In the genomic region with DNA sequence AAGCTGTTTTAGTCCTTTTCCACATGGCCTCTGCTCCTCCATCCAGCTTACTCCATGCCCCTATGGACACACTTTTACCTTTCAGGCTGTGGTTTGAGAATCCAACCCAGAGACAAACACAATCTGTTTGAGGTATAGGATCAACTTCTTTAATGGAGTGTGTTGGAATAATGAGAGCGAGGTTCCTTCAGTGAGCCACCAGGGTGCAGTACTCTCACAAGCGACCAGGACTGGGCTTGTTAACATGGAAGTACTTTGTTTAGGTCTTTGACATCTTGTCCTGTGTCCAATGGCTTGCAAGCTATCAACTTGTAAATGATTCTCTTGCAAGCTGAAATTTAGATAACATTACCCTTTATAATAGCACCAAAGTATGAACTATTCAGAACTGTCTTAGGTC, we compare ENCODE assay signal across 14 mouse cellular contexts.
DNase-seq lines count a peak whose midpoint lies in the region; ATAC-seq and TF ChIP-seq lines count a peak whose summit lies in the region.
"Had no signal": no experiment of that assay in that cellular context is flagged by ENCODE, and none has a peak within 500 bp of the region (broad histone marks: within the 10 kb centered on the region; RNA-seq: fewer than 3 reads in every experiment).

No protein-coding gene starts in this region.

- WGBS in hindbrain, postnatal 0 days: 56% methylated on average over 2 of the region's 2 CpGs
- WGBS in hindbrain, embryonic 16.5 days: 43% methylated on average over 2 of the region's 2 CpGs
- WGBS in midbrain, embryonic 14.5 days: 40% methylated on average over 2 of the region's 2 CpGs
- 32% methylated on average over 2 of the region's 2 CpGs for WGBS in midbrain, embryonic 15.5 days

- H3K9me3 ChIP-seq in hindbrain, postnatal 0 days (ENCODE audit: low read length): no peaks in the 10 kb centered on the region
- H3K9me3 ChIP-seq in hindbrain, embryonic 16.5 days (ENCODE audit: control insufficient read depth, low read length): no peaks in the 10 kb centered on the region
- no peaks in the 10 kb centered on the region for H3K9me3 ChIP-seq in midbrain, embryonic 14.5 days (ENCODE audit: control insufficient read depth, low read length)
- H3K9me3 ChIP-seq in midbrain, embryonic 15.5 days: no peaks in the 10 kb centered on the region
- H3K9me3 ChIP-seq: embryonic facial prominence, embryonic 12.5 days; heart, embryonic 10.5 days; limb, embryonic 12.5 days; neural tube, embryonic 13.5 days had no signal

- no peaks in the 10 kb centered on the region for H3K27me3 ChIP-seq in hindbrain, postnatal 0 days (ENCODE audit: insufficient read depth, low read length)
- no peaks in the 10 kb centered on the region; the same call in 1 of the 2 replicates for H3K27me3 ChIP-seq in hindbrain, embryonic 16.5 days (replicated peaks; ENCODE audit: control insufficient read depth, insufficient read depth, low read length)
- peaks cover 34% of the 10 kb centered on the region for H3K27me3 ChIP-seq in midbrain, embryonic 14.5 days (ENCODE audit: control insufficient read depth, insufficient read depth, low read length)
- H3K27me3 ChIP-seq in midbrain, embryonic 15.5 days (replicated peaks): peaks cover 27% of the 10 kb centered on the region
- H3K27me3 ChIP-seq: embryonic facial prominence, embryonic 12.5 days had no signal

- H3K4me2 ChIP-seq in hindbrain, postnatal 0 days (ENCODE audit: low read depth, low read length): no peak overlapping the region
- no peak overlapping the region for H3K4me2 ChIP-seq in hindbrain, embryonic 16.5 days (ENCODE audit: low read length)
- no peak overlapping the region for H3K4me2 ChIP-seq in midbrain, embryonic 14.5 days (ENCODE audit: low read length)
- H3K4me2 ChIP-seq in midbrain, embryonic 15.5 days: no peak overlapping the region
- H3K4me2 ChIP-seq: embryonic facial prominence, embryonic 12.5 days; limb, embryonic 12.5 days; neural tube, embryonic 13.5 days had no signal

- no peaks in the 10 kb centered on the region for H3K36me3 ChIP-seq in hindbrain, postnatal 0 days (ENCODE audit: insufficient read depth, low read length)
- no peaks in the 10 kb centered on the region for H3K36me3 ChIP-seq in hindbrain, embryonic 16.5 days (ENCODE audit: control insufficient read depth, insufficient read depth, low read length)
- H3K36me3 ChIP-seq in midbrain, embryonic 14.5 days (ENCODE audit: control insufficient read depth, insufficient read depth, low read length): no peaks in the 10 kb centered on the region
- no peaks in the 10 kb centered on the region for H3K36me3 ChIP-seq in midbrain, embryonic 15.5 days (replicated peaks)
- H3K36me3 ChIP-seq: embryonic facial prominence, embryonic 12.5 days; heart, embryonic 10.5 days; limb, embryonic 12.5 days; neural tube, embryonic 13.5 days had no signal

- peak; percentile 46 for DNase-seq in hindbrain, postnatal 0 days (ENCODE audit: low spot score)
- DNase-seq in midbrain, embryonic 14.5 days: peak; percentile 43
- DNase-seq in brain, adult 2 months (ENCODE audit: low read depth, low spot score): peak; percentile 39
- no peak for DNase-seq in urinary bladder, postnatal 4 days (ENCODE audit: low spot score in 2 of 2)
- DNase-seq in spleen, postnatal 36 days (ENCODE audit: low spot score in 2 of 2): no peak
- DNase-seq: layer of hippocampus, adult 9-11 months; right cerebral cortex, postnatal 25 days; thymus, adult 18-20 months had no signal

- ATAC-seq in hindbrain, postnatal 0 days: no peak
- ATAC-seq in hindbrain, embryonic 16.5 days: no peak
- ATAC-seq in midbrain, embryonic 14.5 days (ENCODE audit: low FRiP score, low TSS enrichment): no peak
- ATAC-seq in midbrain, embryonic 15.5 days (replicated peaks): no peak

- no peak overlapping the region for H3K27ac ChIP-seq in hindbrain, postnatal 0 days
- H3K27ac ChIP-seq in hindbrain, embryonic 16.5 days (ENCODE audit: low read depth, low read length): no peak overlapping the region
- H3K27ac ChIP-seq in midbrain, embryonic 14.5 days (replicated peaks; ENCODE audit: low read depth, low read length): no peak overlapping the region
- H3K27ac ChIP-seq in midbrain, embryonic 15.5 days: no peak overlapping the region
- H3K27ac ChIP-seq: embryonic facial prominence, embryonic 12.5 days; heart, embryonic 10.5 days; limb, embryonic 12.5 days; neural tube, embryonic 13.5 days had no signal

- peaks cover 5% of the 10 kb centered on the region; the same call in 1 of the 2 replicates for H3K4me1 ChIP-seq in hindbrain, postnatal 0 days (ENCODE audit: insufficient read depth, low read length)
- H3K4me1 ChIP-seq in hindbrain, embryonic 16.5 days (ENCODE audit: control insufficient read depth, insufficient read depth, low read depth, low read length): no peaks in the 10 kb centered on the region
- H3K4me1 ChIP-seq in midbrain, embryonic 14.5 days (ENCODE audit: control insufficient read depth, insufficient read depth, low read length): peaks cover 8% of the 10 kb centered on the region; the same call in 1 of the 2 replicates
- H3K4me1 ChIP-seq in midbrain, embryonic 15.5 days: peaks cover 11% of the 10 kb centered on the region
- H3K4me1 ChIP-seq: embryonic facial prominence, embryonic 12.5 days had no signal

- no peak overlapping the region for H3K9ac ChIP-seq in hindbrain, postnatal 0 days (replicated peaks; ENCODE audit: low read length)
- no peak overlapping the region for H3K9ac ChIP-seq in hindbrain, embryonic 16.5 days (ENCODE audit: low read depth, low read length)
- H3K9ac ChIP-seq in midbrain, embryonic 14.5 days (replicated peaks; ENCODE audit: low read length): no peak overlapping the region
- no peak overlapping the region for H3K9ac ChIP-seq in midbrain, embryonic 15.5 days
- H3K9ac ChIP-seq: embryonic facial prominence, embryonic 12.5 days; limb, embryonic 12.5 days; neural tube, embryonic 13.5 days had no signal

- H3K4me3 ChIP-seq in hindbrain, postnatal 0 days (ENCODE audit: low read length): no peak overlapping the region
- H3K4me3 ChIP-seq in hindbrain, embryonic 16.5 days (ENCODE audit: low read length): no peak overlapping the region
- no peak overlapping the region for H3K4me3 ChIP-seq in midbrain, embryonic 14.5 days (replicated peaks; ENCODE audit: low read depth, low read length)
- H3K4me3 ChIP-seq in midbrain, embryonic 15.5 days: no peak overlapping the region
- H3K4me3 ChIP-seq: embryonic facial prominence, embryonic 12.5 days; heart, embryonic 10.5 days; limb, embryonic 12.5 days; neural tube, embryonic 13.5 days had no signal

- peak; percentile 70 for TF ChIP-seq CTCF in hindbrain, postnatal 0 days (IDR thresholded peaks at IDR 0.05; ENCODE audit: low read depth)

Comparison
In these comparisons a context has a peak if more than half of its experiments do, and no peak if none do; other contexts are left out.
1. DNase-seq: peak in hindbrain, postnatal 0 days (single experiment), midbrain, embryonic 14.5 days (single experiment) and brain, adult 2 months (single experiment); none in urinary bladder, postnatal 4 days (0 of 2) and spleen, postnatal 36 days (0 of 2).